Mouse (Mus musculus) liver, adult 2 months (tissue): ENCODE results near the gene Pitpnb. TPM values are rescaled to one million over a fixed set of nuclear protein-coding genes. Genes with fewer than 3 reads are reported as not detected.

Experiments used
- DNase-seq: peaks from one replicate; pipeline ENCODE4 v3.0.0-alpha.2; 2011; ENCODE audit warnings: low read depth, low spot score; ENCODE audit errors: extremely low read depth
- H3K27ac ChIP-seq: fragments of 200-500 bp; replicated peaks from 2 replicates; pipeline ENCODE4 v1.5.1; 2012; ENCODE audit warnings: low read depth, mild to moderate bottlenecking, control low read depth, inconsistent platforms, low read length; ENCODE audit not compliant: insufficient read depth
- H3K27me3 ChIP-seq: fragments of 200-500 bp; 2 replicates; pipeline ENCODE4 v1.6.1; 2012; ENCODE audit warnings: mild to moderate bottlenecking, moderate library complexity, low read length, inconsistent platforms; ENCODE audit not compliant: control insufficient read depth, insufficient read depth
- H3K36me3 ChIP-seq: fragments of 200-500 bp; 2 replicates; pipeline ENCODE4 v1.6.1; 2012; ENCODE audit warnings: low read length, inconsistent platforms; ENCODE audit not compliant: control insufficient read depth, insufficient read depth
- H3K4me1 ChIP-seq: fragments of 200-500 bp; 2 replicates; pipeline ENCODE4 v1.6.1; 2011; ENCODE audit warnings: low read length; ENCODE audit not compliant: control insufficient read depth, insufficient read depth
- H3K4me3 ChIP-seq: fragments of 200-500 bp; 2 replicates; pipeline ENCODE4 v1.5.1; 2011; ENCODE audit warnings: low read depth, mild to moderate bottlenecking, control low read depth, low read length, moderate library complexity; ENCODE audit not compliant: insufficient read depth
- H3K79me2 ChIP-seq: fragments of 200-500 bp; 2 replicates; pipeline ENCODE4 v1.6.1; 2012; ENCODE audit warnings: inconsistent platforms, mild to moderate bottlenecking, low read length, moderate library complexity; ENCODE audit not compliant: control insufficient read depth, insufficient read depth
- H3K9ac ChIP-seq: fragments of 200-500 bp; 2 replicates; pipeline ENCODE4 v1.6.1; 2012; ENCODE audit warnings: low read depth, mild to moderate bottlenecking, control low read depth, inconsistent platforms, low read length
- CTCF ChIP-seq: fragments of 200-500 bp; IDR thresholded peaks from 2 replicates; pipeline ENCODE4 v1.5.1; 2011; ENCODE audit warnings: low read depth, low read length, control low read depth
- POLR2A ChIP-seq: fragments of 200-500 bp; IDR thresholded peaks from 2 replicates; pipeline ENCODE4 v1.6.1; 2011; ENCODE audit warnings: low read length, control low read depth; ENCODE audit not compliant: insufficient read depth; ENCODE audit errors: extremely low read depth
- WGBS: fragments of 180-500 bp; shearing (Covaris S2); methylation state at CpG from one replicate; pipeline ENCODE4 v1.1.7; 2018; 5-methylcytosine and 5-hydroxymethylcytosine counted together
- polyA plus RNA-seq: library from polyadenylated mRNA; depleted of rRNA; stranded (reverse); fragments of >200 nt; gene quantifications from 2 replicates; pipeline ENCODE4 v1.2.3, GENCODE M21; 2012
- total RNA-seq: library from RNA; depleted of rRNA; stranded (reverse); fragments of >200 nt; gene quantifications from 2 replicates; pipeline ENCODE4 v1.2.3, GENCODE M21; 2014

Pitpnb gene
- total and polyA plus RNA-seq, 2 experiments, result 19.3 to 48.6 TPM

- Histone ChIP-seq H3K9ac (no peak overlapping the region), H3K4me1 (peaks cover 5% of the 10 kb centered on the region), H3K27ac (no peak overlapping the region), H3K4me3 (no peak overlapping the region), H3K79me2 (no peaks in the 10 kb centered on the region), H3K36me3 (no peaks in the 10 kb centered on the region), H3K27me3 (no peaks in the 10 kb centered on the region)
- DNase-seq, result no peak
- TF ChIP-seq CTCF, result no peak
- TF ChIP-seq POLR2A, result no peak
- WGBS, result 82% methylated on average over 5 of the region's 5 CpGs
Measured at GRCm38 (mm10) chr5:111297801-111298200, 32.8 kb upstream of the Pitpnb start.

GRCm38 (mm10) chr5:111298706-111299105, 31.9 kb upstream of the Pitpnb start:
- H3K27ac ChIP-seq, result no peak overlapping the region
- H3K27me3 ChIP-seq, result no peaks in the 10 kb centered on the region
- no peak for TF ChIP-seq POLR2A
- no peak for TF ChIP-seq CTCF
- H3K9ac ChIP-seq, result no peak overlapping the region
- H3K4me3 ChIP-seq, result no peak overlapping the region
- peaks cover 5% of the 10 kb centered on the region for H3K4me1 ChIP-seq
- H3K36me3 ChIP-seq, result no peaks in the 10 kb centered on the region
- DNase-seq, result no peak
- no peaks in the 10 kb centered on the region for H3K79me2 ChIP-seq
- WGBS, result 56% methylated on average over 7 of the region's 7 CpGs

GRCm38 (mm10) chr5:111300776-111301175, 29.8 kb upstream of the Pitpnb start:
- H3K4me3 ChIP-seq, result no peak overlapping the region
- no peak for DNase-seq
- no peak overlapping the region for H3K27ac ChIP-seq
- no peaks in the 10 kb centered on the region for H3K36me3 ChIP-seq
- peaks cover 5% of the 10 kb centered on the region for H3K4me1 ChIP-seq
- no peaks in the 10 kb centered on the region for H3K79me2 ChIP-seq
- no peak overlapping the region for H3K9ac ChIP-seq
- no peak for TF ChIP-seq POLR2A
- no peak for TF ChIP-seq CTCF
- 77% methylated on average over 8 of the region's 8 CpGs for WGBS
- H3K27me3 ChIP-seq, result no peaks in the 10 kb centered on the region

GRCm38 (mm10) chr5:111301736-111302135, 28.8 kb upstream of the Pitpnb start:
- Histone ChIP-seq H3K27ac (no peak overlapping the region), H3K36me3 (no peaks in the 10 kb centered on the region), H3K9ac (no peak overlapping the region), H3K27me3 (no peaks in the 10 kb centered on the region), H3K4me3 (no peak overlapping the region), H3K79me2 (no peaks in the 10 kb centered on the region), H3K4me1 (peaks cover 5% of the 10 kb centered on the region)
- 62% methylated on average over 7 of the region's 7 CpGs for whole genome bisulfite sequencing
- DNase-seq, result peak; percentile 12
- no peak for TF ChIP-seq POLR2A
- no peak for TF ChIP-seq CTCF

GRCm38 (mm10) chr5:111304730-111305129, 25.8 kb upstream of the Pitpnb start:
- no peaks in the 10 kb centered on the region for H3K27me3 ChIP-seq
- H3K4me1 ChIP-seq, result peaks cover 5% of the 10 kb centered on the region
- no peak overlapping the region for H3K9ac ChIP-seq
- WGBS, result 94% methylated on average over 3 of the region's 3 CpGs
- DNase-seq, result peak; percentile 65
- no peak overlapping the region for H3K4me3 ChIP-seq
- TF ChIP-seq CTCF, result peak; percentile 51; the same call in 1 of the 2 replicates
- TF ChIP-seq POLR2A, result no peak
- no peaks in the 10 kb centered on the region for H3K36me3 ChIP-seq
- no peak overlapping the region for H3K27ac ChIP-seq
- H3K79me2 ChIP-seq, result no peaks in the 10 kb centered on the region

- no peaks in the 10 kb centered on the region for H3K27me3 ChIP-seq
- H3K27ac ChIP-seq, result no peak overlapping the region
- DNase-seq, result no peak
- no peak overlapping the region for H3K9ac ChIP-seq
- no peaks in the 10 kb centered on the region for H3K4me1 ChIP-seq
- no peaks in the 10 kb centered on the region for H3K36me3 ChIP-seq
- TF ChIP-seq CTCF, result no peak
- no peak for TF ChIP-seq POLR2A
- no peaks in the 10 kb centered on the region for H3K79me2 ChIP-seq
- 71% methylated on average over 6 of the region's 6 CpGs for whole genome bisulfite sequencing
- no peak overlapping the region for H3K4me3 ChIP-seq
Measured at GRCm38 (mm10) chr5:111310185-111310584, 20.4 kb upstream of the Pitpnb start.
